Mouse (Mus musculus) intestine, postnatal 0 days (tissue): ENCODE measurements around the gene Srsf2. TPM values are rescaled to one million over a fixed set of nuclear protein-coding genes. Genes with fewer than 3 reads are reported as not detected.

Source experiments
- ATAC-seq: fragments of 200-750 bp; cut with Nextera tagmentation; 2 replicates; pipeline ENCODE4 v1.8.0; 2017; ENCODE audit warnings: mild to moderate bottlenecking, moderate TSS enrichment, moderate library complexity
- H3K27ac ChIP-seq: fragments of 300-500 bp; sonication (generic); 2 replicates; pipeline ENCODE4 v1.5.1; 2014; ENCODE audit warnings: mild to moderate bottlenecking, low read depth, low read length, moderate library complexity
- H3K27me3 ChIP-seq: fragments of 300-500 bp; sonication (generic); replicated peaks from 2 replicates; pipeline ENCODE4 v1.6.1; 2014; ENCODE audit warnings: low read length, mixed read lengths; ENCODE audit not compliant: control insufficient read depth, insufficient read depth
- H3K36me3 ChIP-seq: fragments of 300-500 bp; sonication (generic); 2 replicates; pipeline ENCODE4 v1.6.1; 2014; ENCODE audit warnings: mild to moderate bottlenecking, moderate library complexity; ENCODE audit not compliant: control insufficient read depth, insufficient read depth
- H3K4me1 ChIP-seq: fragments of 300-500 bp; sonication (generic); replicated peaks from 2 replicates; pipeline ENCODE4 v1.6.1; 2014; ENCODE audit warnings: antibody characterized with exemption, low read length, mixed read lengths; ENCODE audit not compliant: control insufficient read depth, insufficient read depth
- H3K4me2 ChIP-seq: fragments of 300-500 bp; sonication (generic); replicated peaks from 2 replicates; pipeline ENCODE4 v1.6.1; 2014; ENCODE audit warnings: low read depth, mild to moderate bottlenecking, moderate library complexity
- H3K4me3 ChIP-seq: fragments of 300-500 bp; sonication (generic); 2 replicates; pipeline ENCODE4 v1.5.1; 2014; ENCODE audit warnings: low read depth, low read length
- H3K9ac ChIP-seq: fragments of 300-500 bp; sonication (generic); 2 replicates; pipeline ENCODE4 v1.6.1; 2014; ENCODE audit warnings: mild to moderate bottlenecking, low read depth, low read length
- H3K9me3 ChIP-seq: fragments of 300-500 bp; sonication (generic); 2 replicates; pipeline ENCODE4 v1.6.1; 2016; ENCODE audit warnings: mixed run types; ENCODE audit not compliant: control insufficient read depth
- CTCF ChIP-seq: sonication (generic); IDR thresholded peaks from 2 replicates; pipeline ENCODE4 v1.5.1; 2016; ENCODE audit warnings: low read depth, mild to moderate bottlenecking, control low read depth, antibody characterized with exemption, moderate library complexity
- WGBS: fragments of 180-500 bp; shearing (Covaris S2); extraction: QIAGEN DNeasy Blood & Tissue Kit; methylation state at CpG from one replicate; pipeline ENCODE4 v1.1.7; 2014; 5-methylcytosine and 5-hydroxymethylcytosine counted together
- polyA plus RNA-seq: library from polyadenylated mRNA; unstranded; fragments of >200 nt; fragmentation: Nextera tagmentation; extraction: Ambion mirVana; gene quantifications from 2 replicates; pipeline ENCODE4 v1.2.1, GENCODE M21; 2015

Gene Srsf2
- polyA plus RNA-seq, 1 experiment from 2014 or later, result 354 TPM

GRCm38 (mm10) chr11:116814076-116814883 is 38.6 kb downstream of the Srsf2 start:
- Histone ChIP-seq H3K9ac (0 out of 2 replicates have a peak overlapping the region, but pooled peaks have one; percentile 13), H3K4me1 (peaks cover 14% of the 10 kb centered on the region)

GRCm38 (mm10) chr11:116813610-116814009 is 39.3 kb downstream of the Srsf2 start:
- no peak for ATAC-seq
- Histone ChIP-seq H3K36me3 (peaks cover 16% of the 10 kb centered on the region), H3K4me1 (peaks cover 14% of the 10 kb centered on the region), H3K27me3 (no peaks in the 10 kb centered on the region), H3K27ac (peak overlapping the region; percentile 37; the same call in 1 of the 2 replicates), H3K4me2 (no peak overlapping the region), H3K4me3 (no peak overlapping the region), H3K9me3 (no peaks in the 10 kb centered on the region), H3K9ac (no peak overlapping the region)
- TF ChIP-seq CTCF, result no peak
- WGBS, result 87% methylated on average over 13 of the region's 13 CpGs

More at GRCm38 (mm10) chr11:116814076-116814883, 38.6 kb downstream of the Srsf2 start:
- ATAC-seq, result no peak
- 32% methylated on average over 20 of the region's 20 CpGs for WGBS
- peak; percentile 13; the same call in 1 of the 2 replicates for TF ChIP-seq CTCF
- peaks cover 10% of the 10 kb centered on the region; the same call in 1 of the 2 replicates for H3K36me3 ChIP-seq
- no peaks in the 10 kb centered on the region for H3K9me3 ChIP-seq
- peak overlapping the region; percentile 24; the same call in 1 of the 2 replicates for H3K4me2 ChIP-seq
- no peak overlapping the region for H3K4me3 ChIP-seq
- H3K27me3 ChIP-seq, result no peaks in the 10 kb centered on the region
- peak overlapping the region; percentile 37 for H3K27ac ChIP-seq

GRCm38 (mm10) chr11:116812793-116813529 is 39.9 kb downstream of the Srsf2 start:
- no peak overlapping the region for H3K9ac ChIP-seq
- TF ChIP-seq CTCF, result peak; percentile 39
- H3K4me3 ChIP-seq, result no peak overlapping the region
- no peak overlapping the region for H3K27ac ChIP-seq
- peaks cover 10% of the 10 kb centered on the region for H3K4me1 ChIP-seq
- no peaks in the 10 kb centered on the region for H3K27me3 ChIP-seq
- H3K9me3 ChIP-seq, result no peaks in the 10 kb centered on the region
- WGBS, result 65% methylated on average over 21 of the region's 21 CpGs
- peaks cover 18% of the 10 kb centered on the region for H3K36me3 ChIP-seq
- ATAC-seq, result no peak
- no peak overlapping the region for H3K4me2 ChIP-seq

- Histone ChIP-seq H3K36me3 (peaks cover 18% of the 10 kb centered on the region), H3K4me2 (peak overlapping the region; percentile 55), H3K9me3 (no peaks in the 10 kb centered on the region), H3K27ac (no peak overlapping the region; the same call in 1 of the 2 replicates), H3K4me1 (peaks cover 8% of the 10 kb centered on the region; the same call in 1 of the 2 replicates), H3K4me3 (0 out of 2 replicates have a peak overlapping the region, but pooled peaks have one; percentile 3), H3K9ac (no peak overlapping the region), H3K27me3 (no peaks in the 10 kb centered on the region)
- 26% methylated on average over 32 of the region's 32 CpGs for WGBS
- peak; percentile 36 for ATAC-seq
- peak; percentile 24; the same call in 1 of the 2 replicates for TF ChIP-seq CTCF
Measured at GRCm38 (mm10) chr11:116810983-116811901, 41.7 kb downstream of the Srsf2 start.

- no peak for TF ChIP-seq CTCF
- no peak overlapping the region for H3K4me3 ChIP-seq
- ATAC-seq, result no peak
- no peak overlapping the region for H3K27ac ChIP-seq
- H3K4me1 ChIP-seq, result peaks cover 8% of the 10 kb centered on the region; the same call in 1 of the 2 replicates
- no peak overlapping the region for H3K9ac ChIP-seq
- no peaks in the 10 kb centered on the region for H3K27me3 ChIP-seq
- WGBS, result 87% methylated on average over 11 of the region's 11 CpGs
- no peak overlapping the region for H3K4me2 ChIP-seq
- no peaks in the 10 kb centered on the region for H3K9me3 ChIP-seq
- H3K36me3 ChIP-seq, result peaks cover 18% of the 10 kb centered on the region
Measured at GRCm38 (mm10) chr11:116810528-116810927, 42.4 kb downstream of the Srsf2 start.
